Mouse (Mus musculus): ENCODE data around the gene Jtb. TPM values are rescaled to one million over a fixed set of nuclear protein-coding genes. Genes with fewer than 3 reads are reported as not detected.
"Not testable (repeated sequence)": the region's sequence is repeated elsewhere in the genome, so short reads cannot be mapped to it uniquely, and the experiment has no call there.

Gene Jtb
- polyA plus RNA-seq, 1 experiment from 2014 or later, result 112 TPM

- WGBS, result 86% methylated on average over 2 of the region's 2 CpGs
- Histone ChIP-seq H3K4me2 (no peak overlapping the region), H3K4me3 (ENCODE audit: low read depth, low read length) (no peak overlapping the region), H3K36me3 (ENCODE audit: control insufficient read depth, insufficient read depth, low read length) (no peaks in the 10 kb centered on the region), H3K27me3 (ENCODE audit: control insufficient read depth, insufficient read depth, low read length) (no peaks in the 10 kb centered on the region), H3K27ac (ENCODE audit: low read depth, low read length) (no peak overlapping the region), H3K9ac (ENCODE audit: low read length) (no peak overlapping the region), H3K9me3 (ENCODE audit: control insufficient read depth, low read length) (no peaks in the 10 kb centered on the region), H3K4me1 (ENCODE audit: control insufficient read depth, insufficient read depth, low read length) (peaks cover 17% of the 10 kb centered on the region)
- DNase-seq (ENCODE audit: low spot score, missing footprints) (peak; percentile 17), ATAC-seq (ENCODE audit: low FRiP score) (no peak)
Measured at GRCm38 (mm10) chr3:90245406-90245805, 14.0 kb downstream of the Jtb start.

GRCm38 (mm10) chr3:90247630-90247959 is 16.2 kb downstream of the Jtb start:
- Histone ChIP-seq H3K9ac (ENCODE audit: low read length) (peak overlapping the region; percentile 71), H3K9me3 (ENCODE audit: control insufficient read depth, low read length) (no peaks in the 10 kb centered on the region), H3K27me3 (ENCODE audit: control insufficient read depth, insufficient read depth, low read length) (no peaks in the 10 kb centered on the region), H3K4me2 (peak overlapping the region; percentile 91), H3K4me1 (ENCODE audit: control insufficient read depth, insufficient read depth, low read length) (peaks cover 17% of the 10 kb centered on the region), H3K4me3 (ENCODE audit: low read depth, low read length) (peak overlapping the region; percentile 56), H3K27ac (ENCODE audit: low read depth, low read length) (peak overlapping the region; percentile 85), H3K36me3 (ENCODE audit: control insufficient read depth, insufficient read depth, low read length) (peaks cover 8% of the 10 kb centered on the region)
- 0% methylated on average over 3 of the region's 3 CpGs for WGBS
- DNase-seq (ENCODE audit: low spot score, missing footprints) (no peak), ATAC-seq (ENCODE audit: low FRiP score) (peak; percentile 15; the same call in 1 of the 2 replicates)

- ATAC-seq (ENCODE audit: low FRiP score), result peak; percentile 97
- Histone ChIP-seq H3K4me2 (peak within 1 kb of the TSS; percentile 91), H3K9me3 (ENCODE audit: control insufficient read depth, low read length) (no peaks in the 10 kb centered on the region), H3K4me1 (ENCODE audit: control insufficient read depth, insufficient read depth, low read length) (peaks cover 13% of the 10 kb centered on the region), H3K4me3 (ENCODE audit: low read depth, low read length) (peak within 1 kb of the TSS; percentile 56), H3K27me3 (ENCODE audit: control insufficient read depth, insufficient read depth, low read length) (no peaks in the 10 kb centered on the region), H3K9ac (ENCODE audit: low read length) (peak within 1 kb of the TSS; percentile 71), H3K36me3 (ENCODE audit: control insufficient read depth, insufficient read depth, low read length) (peaks cover 8% of the 10 kb centered on the region), H3K27ac (ENCODE audit: low read depth, low read length) (peak within 1 kb of the TSS; percentile 85)
- peak; percentile 97 for DNase-seq (ENCODE audit: low spot score, missing footprints)
- whole genome bisulfite sequencing, result under 1% methylated on average over 43 of the region's 44 CpGs
Measured at GRCm38 (mm10) chr3:90247960-90248745, 16.8 kb downstream of the Jtb start, which contains the start of gene Slc39a1. Gene Slc39a1, plus strand, starts transcription at chr3:90248172.

GRCm38 (mm10) chr3:90248746-90249100 is 17.3 kb downstream of the Jtb start:
- no peak for DNase-seq (ENCODE audit: low spot score, missing footprints)
- Histone ChIP-seq H3K9me3 (ENCODE audit: control insufficient read depth, low read length) (no peaks in the 10 kb centered on the region), H3K4me1 (ENCODE audit: control insufficient read depth, insufficient read depth, low read length) (peaks cover 11% of the 10 kb centered on the region), H3K4me2 (peak overlapping the region; percentile 91), H3K9ac (ENCODE audit: low read length) (peak overlapping the region; percentile 71), H3K36me3 (ENCODE audit: control insufficient read depth, insufficient read depth, low read length) (peaks cover 8% of the 10 kb centered on the region), H3K4me3 (ENCODE audit: low read depth, low read length) (peak overlapping the region; percentile 56), H3K27me3 (ENCODE audit: control insufficient read depth, insufficient read depth, low read length) (no peaks in the 10 kb centered on the region), H3K27ac (ENCODE audit: low read depth, low read length) (no peak overlapping the region; the same call in 1 of the 2 replicates)
- no peak for ATAC-seq (ENCODE audit: low FRiP score)
- WGBS, result 9% methylated on average over 10 of the region's 10 CpGs

- Histone ChIP-seq H3K9me3 (ENCODE audit: control insufficient read depth, low read length) (no peaks in the 10 kb centered on the region), H3K27me3 (ENCODE audit: control insufficient read depth, insufficient read depth, low read length) (no peaks in the 10 kb centered on the region), H3K4me3 (ENCODE audit: low read depth, low read length) (no peak overlapping the region), H3K27ac (ENCODE audit: low read depth, low read length) (no peak overlapping the region), H3K36me3 (ENCODE audit: control insufficient read depth, insufficient read depth, low read length) (peaks cover 8% of the 10 kb centered on the region), H3K9ac (ENCODE audit: low read length) (no peak overlapping the region), H3K4me2 (no peak overlapping the region), H3K4me1 (ENCODE audit: control insufficient read depth, insufficient read depth, low read length) (peaks cover 18% of the 10 kb centered on the region)
- DNase-seq (ENCODE audit: low spot score, missing footprints), result peak; percentile 45
- ATAC-seq (ENCODE audit: low FRiP score), result no peak
- WGBS, result 89% methylated on average over 6 of the region's 6 CpGs
Measured at GRCm38 (mm10) chr3:90250791-90251190, 19.4 kb downstream of the Jtb start.

- H3K27ac ChIP-seq (ENCODE audit: low read depth, low read length); ATAC-seq (ENCODE audit: low FRiP score); H3K4me3 ChIP-seq (ENCODE audit: low read depth, low read length): not testable (repeated sequence)
Measured at GRCm38 (mm10) chr3:90251731-90252226, 20.4 kb downstream of the Jtb start.

GRCm38 (mm10) chr3:90252659-90253058 is 21.3 kb downstream of the Jtb start:
- not testable (repeated sequence) for H3K9ac ChIP-seq (ENCODE audit: low read length); H3K4me2 ChIP-seq; H3K27ac ChIP-seq (ENCODE audit: low read depth, low read length); DNase-seq (ENCODE audit: low spot score, missing footprints); H3K4me3 ChIP-seq (ENCODE audit: low read depth, low read length); ATAC-seq (ENCODE audit: low FRiP score); H3K9me3 ChIP-seq (ENCODE audit: control insufficient read depth, low read length); H3K27me3 ChIP-seq (ENCODE audit: control insufficient read depth, insufficient read depth, low read length)
- WGBS, result 89% methylated on average over 2 of the region's 2 CpGs
- Histone ChIP-seq H3K36me3 (ENCODE audit: control insufficient read depth, insufficient read depth, low read length) (peaks cover 11% of the 10 kb centered on the region), H3K4me1 (ENCODE audit: control insufficient read depth, insufficient read depth, low read length) (peaks cover 15% of the 10 kb centered on the region)

More at GRCm38 (mm10) chr3:90251731-90252226, 20.4 kb downstream of the Jtb start:
- peaks cover 18% of the 10 kb centered on the region for H3K4me1 ChIP-seq (ENCODE audit: control insufficient read depth, insufficient read depth, low read length)
- not testable (repeated sequence) for H3K9me3 ChIP-seq (ENCODE audit: control insufficient read depth, low read length); H3K4me2 ChIP-seq; DNase-seq (ENCODE audit: low spot score, missing footprints); H3K27me3 ChIP-seq (ENCODE audit: control insufficient read depth, insufficient read depth, low read length); H3K9ac ChIP-seq (ENCODE audit: low read length); H3K36me3 ChIP-seq (ENCODE audit: control insufficient read depth, insufficient read depth, low read length)
- 95% methylated on average over 8 of the region's 12 CpGs for WGBS

GRCm38 (mm10) chr3:90253174-90253573 is 21.8 kb downstream of the Jtb start:
- not testable (repeated sequence) for H3K9me3 ChIP-seq (ENCODE audit: control insufficient read depth, low read length); ATAC-seq (ENCODE audit: low FRiP score); H3K27ac ChIP-seq (ENCODE audit: low read depth, low read length); H3K9ac ChIP-seq (ENCODE audit: low read length); H3K27me3 ChIP-seq (ENCODE audit: control insufficient read depth, insufficient read depth, low read length); H3K4me3 ChIP-seq (ENCODE audit: low read depth, low read length); DNase-seq (ENCODE audit: low spot score, missing footprints); H3K4me2 ChIP-seq
- 100% methylated on average over 1 of the region's 1 CpGs for WGBS
- Histone ChIP-seq H3K36me3 (ENCODE audit: control insufficient read depth, insufficient read depth, low read length) (peaks cover 12% of the 10 kb centered on the region), H3K4me1 (ENCODE audit: control insufficient read depth, insufficient read depth, low read length) (peaks cover 14% of the 10 kb centered on the region)

- Histone ChIP-seq H3K27me3 (ENCODE audit: control insufficient read depth, insufficient read depth, low read length) (no peaks in the 10 kb centered on the region), H3K36me3 (ENCODE audit: control insufficient read depth, insufficient read depth, low read length) (peaks cover 16% of the 10 kb centered on the region), H3K9ac (ENCODE audit: low read length) (peak within 1 kb of the TSS; percentile 88), H3K4me3 (ENCODE audit: low read depth, low read length) (peak within 1 kb of the TSS; percentile 86), H3K4me2 (peak within 1 kb of the TSS; percentile 90), H3K27ac (ENCODE audit: low read depth, low read length) (peak within 1 kb of the TSS; percentile 78), H3K9me3 (ENCODE audit: control insufficient read depth, low read length) (no peaks in the 10 kb centered on the region), H3K4me1 (ENCODE audit: control insufficient read depth, insufficient read depth, low read length) (peaks cover 9% of the 10 kb centered on the region)
- peak; percentile 98 for ATAC-seq (ENCODE audit: low FRiP score)
- peak; percentile 98 for DNase-seq (ENCODE audit: low spot score, missing footprints)
- WGBS, result 2% methylated on average over 39 of the region's 40 CpGs
Measured at GRCm38 (mm10) chr3:90253653-90254418, 22.4 kb downstream of the Jtb start, which contains the start of gene Crtc2. Gene Crtc2, plus strand, starts transcription at chr3:90254163.
